Mouse (Mus musculus) megakaryocyte, embryonic 14.5 days (primary cell): ENCODE results near the gene Nfatc2ip.

Source experiments
- FLI1 ChIP-seq: IDR thresholded peaks from 2 replicates; pipeline ENCODE4 v1.6.1; 2012; ENCODE audit warnings: low read length, inconsistent platforms, mixed read lengths
- GATA1 ChIP-seq: IDR thresholded peaks from 3 replicates; pipeline ENCODE4 v1.6.1; 2012; ENCODE audit warnings: mixed read lengths, low read length, inconsistent platforms, borderline replicate concordance

- no peak for TF ChIP-seq GATA1
- TF ChIP-seq FLI1 = no peak
Observed at GRCm38 (mm10) chr7:126375012-126375411, 21.5 kb downstream of the Nfatc2ip start.
